Mouse (Mus musculus): ENCODE results near the gene Padi2. TPM values are rescaled to one million over a fixed set of nuclear protein-coding genes. Genes with fewer than 3 reads are reported as not detected.

Padi2 gene
- polyA plus RNA-seq (2011; ENCODE audit: insufficient read depth, insufficient read length, low read depth, missing spikeins) = 6.3 TPM in 2 replicates

DNA sequence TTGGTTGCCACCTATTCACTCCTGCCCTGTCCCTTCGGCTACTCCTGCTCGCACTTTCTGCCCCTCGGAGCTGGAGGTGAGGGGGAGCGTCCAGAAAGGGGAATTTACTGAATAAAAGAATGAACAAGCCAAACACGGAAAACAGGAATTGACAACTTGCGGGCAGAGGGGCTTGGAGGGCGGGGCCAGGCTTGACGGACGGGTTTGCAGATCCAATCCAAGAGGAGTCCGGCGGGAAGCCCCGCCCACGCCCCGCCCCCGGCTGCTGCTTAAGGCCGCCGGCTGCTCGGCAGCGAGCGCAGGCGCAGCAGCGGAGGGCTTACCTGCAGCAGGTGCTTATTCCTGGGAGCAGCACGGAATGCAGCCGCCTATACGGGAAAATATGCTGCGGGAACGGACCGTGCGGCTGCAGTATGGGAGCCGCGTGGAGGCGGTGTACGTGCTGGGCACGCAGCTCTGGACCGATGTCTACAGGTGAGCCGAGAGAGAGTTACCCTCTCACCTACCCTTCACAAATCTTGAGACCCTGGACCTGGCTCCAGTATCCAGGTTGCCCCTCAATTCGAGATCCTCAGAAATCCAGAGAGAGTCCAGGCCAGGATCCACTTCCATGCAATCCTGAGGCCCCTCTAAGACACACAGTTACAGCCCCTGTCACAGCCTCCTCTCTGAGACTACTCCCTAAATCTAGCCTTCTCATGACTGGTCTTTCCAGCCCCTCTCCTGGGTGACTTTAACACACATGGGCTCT lies at the start of gene Padi2:
TSS of gene Padi2 (plus strand) at position 269 of the 751 bp plus-strand sequence.
- no peaks in the 10 kb centered on the region for H3K36me3 ChIP-seq (ENCODE audit: control insufficient read depth, insufficient read depth, low read length, poor library complexity, severe bottlenecking)
- peak within 1 kb of the TSS; percentile 62 for H3K4me3 ChIP-seq (ENCODE audit: low read depth, low read length)
- no peak within 1 kb of the TSS for H3K27ac ChIP-seq (ENCODE audit: insufficient read depth, low read length)
- H3K27me3 ChIP-seq (ENCODE audit: control insufficient read depth, insufficient read depth, low read length, poor library complexity, severe bottlenecking) = no peaks in the 10 kb centered on the region
- no peaks in the 10 kb centered on the region for H3K9me3 ChIP-seq (replicated peaks; ENCODE audit: control insufficient read depth, insufficient read depth, low read length, poor library complexity, severe bottlenecking)
- H3K4me1 ChIP-seq (ENCODE audit: control insufficient read depth, insufficient read depth, low read length) = peaks cover 2% of the 10 kb centered on the region
- TF ChIP-seq EP300 (IDR thresholded peaks at IDR 0.05; ENCODE audit: insufficient read depth, low read depth, low read length) = no peak
- TF ChIP-seq POLR2A (IDR thresholded peaks at IDR 0.05; ENCODE audit: insufficient read depth, low read length) = no peak
- TF ChIP-seq CTCF (IDR thresholded peaks at IDR 0.05; ENCODE audit: low read depth, low read length) = no peak
- peak within 1 kb of the TSS; percentile 15; the same call in 1 of the 2 replicates for H3K9ac ChIP-seq (ENCODE audit: low read depth, poor library complexity, severe bottlenecking)

- H3K4me1 ChIP-seq (ENCODE audit: control insufficient read depth, insufficient read depth, low read length) = no peaks in the 10 kb centered on the region
Measured at GRCm38 (mm10) chr4:140857041-140857440, 49.1 kb upstream of the Padi2 start.

DNA sequence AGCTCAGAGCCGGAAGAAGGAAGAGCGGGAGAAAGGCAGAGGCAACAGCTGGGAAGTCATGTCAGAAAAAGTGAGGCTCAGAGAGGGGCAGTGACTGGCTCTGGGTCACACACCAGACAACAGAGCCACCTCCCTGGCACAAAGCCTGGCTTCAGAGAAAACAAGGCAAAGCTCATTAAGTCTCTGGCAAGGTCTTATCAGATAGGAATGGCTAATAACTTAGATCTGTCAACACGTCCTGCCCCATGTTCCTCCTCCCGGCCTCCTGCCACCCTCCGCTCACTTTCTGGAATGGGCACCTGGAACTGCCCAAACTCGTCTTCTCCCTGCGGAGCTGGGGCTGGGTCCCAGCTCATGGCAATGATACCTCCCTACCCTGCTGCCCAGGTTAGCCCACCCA lies 48.3 kb upstream of the Padi2 start:
- H3K4me3 ChIP-seq (ENCODE audit: low read depth, low read length) = no peak overlapping the region
- H3K9ac ChIP-seq (ENCODE audit: low read depth, poor library complexity, severe bottlenecking) = no peak overlapping the region
- H3K27ac ChIP-seq (ENCODE audit: insufficient read depth, low read length) = no peak overlapping the region
- H3K27me3 ChIP-seq (ENCODE audit: control insufficient read depth, insufficient read depth, low read length, poor library complexity, severe bottlenecking) = no peaks in the 10 kb centered on the region
- TF ChIP-seq POLR2A (IDR thresholded peaks at IDR 0.05; ENCODE audit: insufficient read depth, low read length) (no peak), EP300 (IDR thresholded peaks at IDR 0.05; ENCODE audit: insufficient read depth, low read depth, low read length) (no peak), CTCF (IDR thresholded peaks at IDR 0.05; ENCODE audit: low read depth, low read length) (no peak)
- no peaks in the 10 kb centered on the region for H3K9me3 ChIP-seq (replicated peaks; ENCODE audit: control insufficient read depth, insufficient read depth, low read length, poor library complexity, severe bottlenecking)
- H3K4me1 ChIP-seq (ENCODE audit: control insufficient read depth, insufficient read depth, low read length) = no peaks in the 10 kb centered on the region
- no peaks in the 10 kb centered on the region for H3K36me3 ChIP-seq (ENCODE audit: control insufficient read depth, insufficient read depth, low read length, poor library complexity, severe bottlenecking)

More at GRCm38 (mm10) chr4:140857041-140857440, 49.1 kb upstream of the Padi2 start:
- no peaks in the 10 kb centered on the region for H3K36me3 ChIP-seq (ENCODE audit: control insufficient read depth, insufficient read depth, low read length, poor library complexity, severe bottlenecking)
- H3K9me3 ChIP-seq (replicated peaks; ENCODE audit: control insufficient read depth, insufficient read depth, low read length, poor library complexity, severe bottlenecking) = no peaks in the 10 kb centered on the region
- no peak for TF ChIP-seq CTCF (IDR thresholded peaks at IDR 0.05; ENCODE audit: low read depth, low read length)
- no peak for TF ChIP-seq EP300 (IDR thresholded peaks at IDR 0.05; ENCODE audit: insufficient read depth, low read depth, low read length)
- no peak for TF ChIP-seq POLR2A (IDR thresholded peaks at IDR 0.05; ENCODE audit: insufficient read depth, low read length)
- H3K9ac ChIP-seq (ENCODE audit: low read depth, poor library complexity, severe bottlenecking) = no peak overlapping the region
- no peaks in the 10 kb centered on the region for H3K27me3 ChIP-seq (ENCODE audit: control insufficient read depth, insufficient read depth, low read length, poor library complexity, severe bottlenecking)
- no peak overlapping the region for H3K27ac ChIP-seq (ENCODE audit: insufficient read depth, low read length)
- H3K4me3 ChIP-seq (ENCODE audit: low read depth, low read length) = no peak overlapping the region

- Histone ChIP-seq H3K4me3 (ENCODE audit: low read depth, low read length) (no peak overlapping the region), H3K27ac (ENCODE audit: insufficient read depth, low read length) (no peak overlapping the region), H3K4me1 (ENCODE audit: control insufficient read depth, insufficient read depth, low read length) (no peaks in the 10 kb centered on the region), H3K9me3 (replicated peaks; ENCODE audit: control insufficient read depth, insufficient read depth, low read length, poor library complexity, severe bottlenecking) (no peaks in the 10 kb centered on the region), H3K27me3 (ENCODE audit: control insufficient read depth, insufficient read depth, low read length, poor library complexity, severe bottlenecking) (no peaks in the 10 kb centered on the region), H3K36me3 (ENCODE audit: control insufficient read depth, insufficient read depth, low read length, poor library complexity, severe bottlenecking) (no peaks in the 10 kb centered on the region), H3K9ac (ENCODE audit: low read depth, poor library complexity, severe bottlenecking) (no peak overlapping the region)
- TF ChIP-seq CTCF (IDR thresholded peaks at IDR 0.05; ENCODE audit: low read depth, low read length) (no peak), EP300 (IDR thresholded peaks at IDR 0.05; ENCODE audit: insufficient read depth, low read depth, low read length) (no peak), POLR2A (IDR thresholded peaks at IDR 0.05; ENCODE audit: insufficient read depth, low read length) (no peak)
Measured at GRCm38 (mm10) chr4:140859291-140859690, 46.9 kb upstream of the Padi2 start.

DNA sequence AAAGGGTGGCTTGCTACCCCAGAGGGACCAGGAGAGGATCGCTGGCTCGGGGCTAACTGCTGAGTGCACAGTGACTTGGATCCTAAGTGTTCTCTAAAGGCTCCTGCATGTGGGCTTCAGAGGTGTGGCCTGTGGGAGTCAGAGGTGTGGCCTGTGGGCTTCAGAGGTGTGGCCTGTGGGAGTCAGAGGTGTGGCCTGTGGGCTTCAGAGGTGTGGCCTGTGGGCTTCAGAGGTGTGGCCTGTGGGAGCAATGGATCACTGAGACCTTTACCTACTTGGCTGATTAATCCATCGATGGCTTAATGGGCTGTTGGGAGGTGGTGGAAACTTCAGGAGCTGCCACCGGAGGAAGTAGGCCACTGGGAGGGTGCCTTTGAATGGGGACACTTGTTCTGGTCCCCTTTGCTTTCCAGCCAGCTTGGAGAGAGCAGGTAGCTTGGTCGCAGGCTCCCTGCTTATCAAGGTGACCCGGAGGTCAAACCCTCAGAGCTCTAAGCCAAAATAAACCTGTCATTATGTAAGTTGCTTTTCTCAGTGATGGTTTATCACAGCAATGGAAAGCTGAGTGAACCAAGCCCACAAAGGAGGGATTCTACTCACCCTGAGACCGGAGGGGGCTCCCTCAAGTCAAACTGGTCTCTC lies 45.9 kb upstream of the Padi2 start:
- Histone ChIP-seq H3K27me3 (ENCODE audit: control insufficient read depth, insufficient read depth, low read length, poor library complexity, severe bottlenecking) (no peaks in the 10 kb centered on the region), H3K9ac (ENCODE audit: low read depth, poor library complexity, severe bottlenecking) (no peak overlapping the region), H3K4me3 (ENCODE audit: low read depth, low read length) (no peak overlapping the region), H3K36me3 (ENCODE audit: control insufficient read depth, insufficient read depth, low read length, poor library complexity, severe bottlenecking) (no peaks in the 10 kb centered on the region), H3K4me1 (ENCODE audit: control insufficient read depth, insufficient read depth, low read length) (no peaks in the 10 kb centered on the region), H3K9me3 (replicated peaks; ENCODE audit: control insufficient read depth, insufficient read depth, low read length, poor library complexity, severe bottlenecking) (no peaks in the 10 kb centered on the region), H3K27ac (ENCODE audit: insufficient read depth, low read length) (no peak overlapping the region)
- TF ChIP-seq POLR2A (IDR thresholded peaks at IDR 0.05; ENCODE audit: insufficient read depth, low read length) (no peak), CTCF (IDR thresholded peaks at IDR 0.05; ENCODE audit: low read depth, low read length) (no peak), EP300 (IDR thresholded peaks at IDR 0.05; ENCODE audit: insufficient read depth, low read depth, low read length) (no peak)

DNA sequence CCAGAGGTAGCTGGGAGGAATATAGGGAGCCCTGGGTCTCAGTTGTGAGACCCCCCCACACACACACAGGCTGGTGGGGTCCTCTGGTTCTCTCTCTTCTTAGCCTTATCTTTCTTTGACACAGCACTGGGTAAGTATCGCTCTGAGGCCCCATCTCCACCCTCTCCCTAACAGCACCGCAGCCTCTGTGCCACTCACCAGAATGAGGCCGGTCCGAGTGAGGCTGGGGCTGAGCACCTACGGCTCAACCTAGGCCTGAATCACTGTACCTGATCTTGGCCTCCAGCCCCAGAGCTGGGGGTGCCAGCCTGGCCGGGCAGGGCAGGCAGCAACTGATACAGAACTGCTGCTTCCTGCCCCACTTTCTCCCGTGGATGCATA lies 45.4 kb upstream of the Padi2 start:
- no peaks in the 10 kb centered on the region for H3K9me3 ChIP-seq (replicated peaks; ENCODE audit: control insufficient read depth, insufficient read depth, low read length, poor library complexity, severe bottlenecking)

More for the DNA sequence above, 45.4 kb upstream of the Padi2 start:
- no peak overlapping the region for H3K4me3 ChIP-seq (ENCODE audit: low read depth, low read length)
- no peak overlapping the region for H3K9ac ChIP-seq (ENCODE audit: low read depth, poor library complexity, severe bottlenecking)
- no peaks in the 10 kb centered on the region for H3K4me1 ChIP-seq (ENCODE audit: control insufficient read depth, insufficient read depth, low read length)
- no peak overlapping the region for H3K27ac ChIP-seq (ENCODE audit: insufficient read depth, low read length)
- TF ChIP-seq EP300 (IDR thresholded peaks at IDR 0.05; ENCODE audit: insufficient read depth, low read depth, low read length) (no peak), CTCF (IDR thresholded peaks at IDR 0.05; ENCODE audit: low read depth, low read length) (no peak), POLR2A (IDR thresholded peaks at IDR 0.05; ENCODE audit: insufficient read depth, low read length) (no peak)
- no peaks in the 10 kb centered on the region for H3K27me3 ChIP-seq (ENCODE audit: control insufficient read depth, insufficient read depth, low read length, poor library complexity, severe bottlenecking)
- no peaks in the 10 kb centered on the region for H3K36me3 ChIP-seq (ENCODE audit: control insufficient read depth, insufficient read depth, low read length, poor library complexity, severe bottlenecking)

All from ES-Bruce4 (cell line).